Mouse (Mus musculus) heart, embryonic 13.5 days (tissue): Measurements from ENCODE around the gene Ube2n. TPM values are rescaled to one million over a fixed set of nuclear protein-coding genes. Genes with fewer than 3 reads are reported as not detected.

ENCODE experiments used
- microRNA-seq: library from miRNA; unstranded; fragments of <30 nt; microRNA quantifications from one replicate; pipeline ENCODE4, GENCODE M21; 2016
- polyA plus RNA-seq: library from polyadenylated mRNA; unstranded; fragments of >200 nt; fragmentation: Nextera tagmentation; extraction: Ambion mirVana; gene quantifications from 2 replicates; pipeline ENCODE4 v1.2.1, GENCODE M21; 2015

Ube2n gene
- polyA plus RNA-seq, 1 experiment from 2014 or later = 248 TPM

Small RNA genes within 50 kb of the gene (microRNA-seq; reads per million reads assigned to microRNA genes)
- 17.3 reads per million, percentile 33 among the genes with 10 or more reads in this experiment for gene Mir3058

Other genes starting within 250 kb of the Ube2n start
- 8.5 and 8.6 TPM in 2 replicates for gene Cradd, start 191.0 kb upstream of the Ube2n start, polyA plus RNA-seq
- 43.6 and 45.2 TPM in 2 replicates for gene Socs2, start 98.0 kb upstream of the Ube2n start, polyA plus RNA-seq
- gene Mrpl42, start 13.2 kb upstream of the Ube2n start, polyA plus RNA-seq = 542 and 584 TPM in 2 replicates
- 85.2 and 107 TPM in 2 replicates for gene Nudt4, start 49.0 kb downstream of the Ube2n start, polyA plus RNA-seq
- not detected in 2 replicates for gene Anapc15-ps, start 158.3 kb downstream of the Ube2n start, polyA plus RNA-seq